Mouse (Mus musculus) C2C12 (cell line): Measurements from ENCODE around the gene Lmntd1.
A peak's percentile ranks its signal among the peaks of the same experiment; 100 is the strongest.

ENCODE experiments used
- CEBPB ChIP-seq: IDR thresholded peaks from one replicate; pipeline ENCODE4 v1.6.1; 2011; ENCODE audit warnings: low read depth, mild to moderate bottlenecking, control low read depth, moderate library complexity
- CTCF ChIP-seq: IDR thresholded peaks from one replicate; pipeline ENCODE4 v1.5.1; 2011; ENCODE audit not compliant: control insufficient read depth, insufficient read depth, insufficient read length
- MAX ChIP-seq: IDR thresholded peaks from one replicate; pipeline ENCODE4 v1.6.1; 2011; ENCODE audit warnings: mild to moderate bottlenecking, control low read depth
- MYOD1 ChIP-seq: IDR thresholded peaks from one replicate; pipeline ENCODE4 v1.6.1; 2011; ENCODE audit warnings: low read depth; ENCODE audit not compliant: control insufficient read depth, insufficient read length
- USF1 ChIP-seq: IDR thresholded peaks from one replicate; pipeline ENCODE4 v1.6.1; 2011; ENCODE audit warnings: low read depth, mild to moderate bottlenecking, control low read depth, moderate library complexity

DNA sequence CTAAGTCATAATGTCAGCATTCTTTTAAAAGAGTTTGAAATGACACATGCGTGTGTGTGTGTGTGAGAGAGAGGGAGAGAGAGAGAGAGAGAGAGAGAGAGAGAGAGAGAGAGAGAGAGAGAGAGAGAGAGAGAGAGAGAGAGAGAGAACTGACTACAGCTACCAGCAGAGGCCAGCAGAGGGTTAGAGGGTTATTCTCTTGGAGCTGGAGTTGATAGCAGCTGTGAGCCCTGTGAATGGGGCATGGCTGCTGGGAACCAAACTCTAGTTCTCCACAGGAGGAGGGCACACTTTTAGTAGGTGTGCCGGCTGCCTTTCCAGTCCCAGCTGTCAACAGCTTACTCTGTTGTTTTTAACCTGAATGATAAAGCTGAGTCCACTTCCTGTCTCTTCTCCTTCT, 242.1 kb downstream of the Lmntd1 start:
- TF ChIP-seq CTCF: peak; percentile 0
- no peak for TF ChIP-seq MYOD1
- TF ChIP-seq CEBPB: no peak
- TF ChIP-seq USF1: no peak
- no peak for TF ChIP-seq MAX
